Mouse (Mus musculus): ENCODE measurements around the gene Upf3a. TPM values are rescaled to one million over a fixed set of nuclear protein-coding genes. Genes with fewer than 3 reads are reported as not detected.
"Not testable (repeated sequence)": the region's sequence is repeated elsewhere in the genome, so short reads cannot be mapped to it uniquely, and the experiment has no call there.

The Upf3a gene
- 24.5 and 31.8 TPM in 2 replicates for total RNA-seq (2017)

DNA sequence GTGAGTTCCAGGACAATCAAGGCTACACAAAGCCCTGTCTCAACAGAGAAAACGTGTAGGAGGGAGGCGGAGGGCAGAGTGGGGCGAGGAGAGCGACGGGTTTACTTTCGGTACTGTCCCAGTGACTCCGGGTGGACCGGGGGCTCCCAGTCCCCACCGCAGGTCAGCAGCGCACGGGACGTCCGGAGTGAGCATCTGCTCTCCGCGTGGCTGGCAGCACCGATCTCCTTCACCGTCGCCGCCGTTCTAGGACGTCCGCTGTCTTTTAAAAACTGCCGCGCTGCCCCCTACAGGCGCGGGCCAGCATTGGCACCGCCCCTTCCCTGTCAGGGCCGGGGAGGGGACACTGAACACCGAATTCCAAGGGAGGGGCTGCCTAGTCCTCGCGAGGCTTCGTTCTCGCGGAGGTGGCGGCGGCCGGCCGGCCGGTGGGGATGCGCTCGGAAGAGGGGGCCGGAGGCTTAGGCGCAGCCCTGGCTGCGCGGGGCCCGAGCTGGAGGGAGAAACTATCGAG lies at the start of gene Upf3a:
TSS of gene Upf3a (plus strand) at position 366 of the 514 bp plus-strand sequence.
- peak; percentile 88 for ATAC-seq (replicated peaks; ENCODE audit: low read depth, poor library complexity, severe bottlenecking)

DNA sequence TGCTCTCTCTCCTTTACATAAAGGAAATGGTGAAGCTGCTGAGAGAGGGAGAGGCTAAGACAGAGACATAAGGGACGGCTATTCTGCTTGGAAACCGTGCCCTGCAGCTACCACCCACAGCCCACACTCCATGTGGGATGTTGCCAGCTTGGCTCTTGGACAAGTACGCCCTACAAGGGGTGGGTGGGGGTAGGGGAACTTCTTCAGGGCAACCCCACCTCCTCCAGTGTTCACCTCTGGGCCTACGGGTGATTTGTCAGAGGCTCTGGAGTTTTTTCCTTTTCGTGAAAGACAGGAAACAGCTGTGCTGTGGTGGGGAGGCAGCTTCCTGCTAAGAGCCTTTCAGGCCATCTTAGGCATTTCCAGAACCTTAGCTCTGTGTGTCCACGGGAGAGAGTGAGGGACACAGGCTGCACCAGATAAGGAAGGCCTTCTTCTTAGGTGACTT lies 45.1 kb upstream of the Upf3a start:
- ATAC-seq (replicated peaks; ENCODE audit: low read depth, poor library complexity, severe bottlenecking): peak; percentile 88

GRCm38 (mm10) chr8:13740817-13741613 lies 44.4 kb upstream of the Upf3a start:
- peak; percentile 49 for ATAC-seq (replicated peaks; ENCODE audit: low read depth, poor library complexity, severe bottlenecking)

DNA sequence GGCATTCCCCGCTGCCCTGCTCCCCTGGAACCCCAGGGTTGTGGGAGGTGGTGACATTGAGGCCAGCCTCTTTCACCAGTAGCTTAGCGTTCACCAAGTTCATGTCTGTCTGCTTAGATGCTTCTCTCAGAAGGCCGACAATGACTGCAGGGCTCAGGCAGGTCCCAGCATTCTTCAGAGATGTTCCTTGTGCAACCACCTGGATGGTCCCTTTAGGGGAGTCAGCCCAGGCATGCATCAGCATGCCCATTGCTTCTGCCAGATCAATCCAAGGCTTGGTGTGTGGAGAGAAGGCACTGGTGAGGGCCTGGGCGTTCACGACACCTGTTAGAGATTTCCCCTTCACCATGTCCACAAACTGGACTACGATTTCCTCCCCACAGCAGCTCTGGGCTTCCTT lies 39.2 kb upstream of the Upf3a start:
- ATAC-seq (replicated peaks; ENCODE audit: low read depth, poor library complexity, severe bottlenecking): not testable (repeated sequence)

DNA sequence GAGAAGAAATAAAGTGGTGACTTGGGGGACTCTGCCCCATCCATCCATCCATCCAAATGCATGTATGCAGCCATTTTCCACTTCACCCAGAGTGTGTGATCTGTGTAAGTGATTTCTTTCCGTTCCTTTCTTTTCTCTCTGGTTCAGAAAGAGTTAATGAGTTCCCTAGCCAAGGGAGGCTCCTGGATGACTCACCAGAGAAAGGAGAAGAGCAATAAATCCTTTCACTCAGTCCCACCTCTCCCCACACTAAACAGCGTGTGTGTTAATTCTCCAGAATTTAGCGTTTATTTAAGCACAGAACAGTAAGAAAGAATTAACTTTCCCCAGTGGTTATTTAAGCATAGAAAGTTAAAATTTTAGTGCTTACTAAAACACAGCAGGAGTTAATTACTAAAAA lies 37.8 kb upstream of the Upf3a start:
- ATAC-seq (replicated peaks; ENCODE audit: low read depth, poor library complexity, severe bottlenecking): no peak

DNA sequence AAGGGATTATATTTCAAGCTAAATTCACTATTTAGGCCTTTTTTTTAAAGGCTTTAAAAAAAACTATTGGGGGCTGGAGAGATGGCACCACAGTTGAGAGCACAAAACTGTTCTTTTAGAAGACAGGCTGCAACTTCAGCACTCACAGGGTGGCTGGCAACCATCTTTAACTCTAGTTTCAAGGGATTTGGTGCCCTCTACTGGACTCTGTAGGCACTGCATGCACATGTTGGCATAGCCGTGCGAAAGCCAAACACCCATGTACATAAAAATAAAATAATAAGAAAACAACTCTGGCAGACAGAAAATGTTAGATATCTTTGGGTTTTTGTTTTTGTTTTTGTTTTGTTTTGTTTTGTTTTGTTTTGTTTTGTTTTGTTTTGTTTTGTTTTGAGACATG lies 31.7 kb upstream of the Upf3a start:
- ATAC-seq (replicated peaks; ENCODE audit: low read depth, poor library complexity, severe bottlenecking): peak; percentile 67

DNA sequence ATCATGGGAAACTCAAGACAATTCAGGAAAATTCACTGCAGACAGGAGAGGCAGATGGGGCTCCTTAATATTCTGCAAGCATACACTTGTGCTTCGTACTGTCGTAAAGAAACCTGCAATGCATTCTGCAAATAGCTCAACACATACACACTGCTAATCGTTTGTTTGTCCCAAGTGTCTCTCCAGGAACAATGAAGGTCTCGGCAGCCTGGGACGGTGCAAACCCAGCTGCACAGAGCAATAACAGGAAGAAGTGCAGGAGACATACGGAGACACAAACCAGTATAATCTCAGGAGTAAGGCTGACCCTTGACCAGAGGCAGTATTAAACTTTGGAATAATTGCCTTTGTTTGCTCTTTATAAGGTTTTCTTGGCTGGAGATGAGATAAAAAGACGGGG lies 28.9 kb upstream of the Upf3a start:
- no peak for ATAC-seq (replicated peaks; ENCODE audit: low read depth, poor library complexity, severe bottlenecking)

DNA sequence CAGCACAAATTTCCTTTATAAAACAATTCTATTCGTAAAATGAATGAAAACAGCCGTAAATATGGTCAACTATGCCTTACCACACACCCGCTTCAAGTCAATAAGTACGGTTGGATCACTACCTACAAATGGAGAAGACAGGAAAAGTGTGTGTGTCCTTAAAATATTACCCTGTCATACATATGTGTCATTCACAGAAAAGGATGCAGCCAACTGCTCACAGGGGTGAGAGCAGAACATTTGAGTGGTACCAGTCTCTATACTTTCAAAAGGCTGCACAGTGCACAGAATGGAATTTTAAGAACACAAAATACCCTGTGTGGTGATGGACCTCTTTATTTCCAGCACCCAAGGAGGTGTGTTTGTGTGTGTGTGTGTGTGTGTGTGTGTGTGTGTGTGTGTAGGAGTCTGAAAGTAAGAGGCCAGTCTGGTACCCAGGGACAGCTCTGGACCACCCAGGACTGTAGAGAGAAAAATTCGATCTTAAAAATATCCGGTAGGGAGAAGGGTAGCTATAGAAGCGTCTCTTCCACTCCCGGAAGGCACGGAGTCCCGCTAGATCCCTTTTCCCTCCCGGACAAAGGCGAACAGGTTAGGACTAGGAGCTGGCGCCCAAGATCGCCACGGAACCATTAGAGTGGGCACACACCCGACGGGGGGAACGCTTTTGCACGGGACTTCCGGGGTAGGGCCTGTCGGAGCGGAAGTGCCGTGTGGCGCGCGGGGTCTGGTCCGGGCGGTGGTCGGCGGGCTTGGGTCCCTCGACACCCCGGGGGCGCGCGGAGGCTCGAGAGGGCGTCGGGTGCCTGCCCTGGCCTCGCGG lies 28.2 kb upstream of the Upf3a start, which contains the start of gene Cdc16:
TSS of gene Cdc16 (plus strand) at position 695 of the 823 bp plus-strand sequence.
- ATAC-seq (replicated peaks; ENCODE audit: low read depth, poor library complexity, severe bottlenecking): peak; percentile 90

DNA sequence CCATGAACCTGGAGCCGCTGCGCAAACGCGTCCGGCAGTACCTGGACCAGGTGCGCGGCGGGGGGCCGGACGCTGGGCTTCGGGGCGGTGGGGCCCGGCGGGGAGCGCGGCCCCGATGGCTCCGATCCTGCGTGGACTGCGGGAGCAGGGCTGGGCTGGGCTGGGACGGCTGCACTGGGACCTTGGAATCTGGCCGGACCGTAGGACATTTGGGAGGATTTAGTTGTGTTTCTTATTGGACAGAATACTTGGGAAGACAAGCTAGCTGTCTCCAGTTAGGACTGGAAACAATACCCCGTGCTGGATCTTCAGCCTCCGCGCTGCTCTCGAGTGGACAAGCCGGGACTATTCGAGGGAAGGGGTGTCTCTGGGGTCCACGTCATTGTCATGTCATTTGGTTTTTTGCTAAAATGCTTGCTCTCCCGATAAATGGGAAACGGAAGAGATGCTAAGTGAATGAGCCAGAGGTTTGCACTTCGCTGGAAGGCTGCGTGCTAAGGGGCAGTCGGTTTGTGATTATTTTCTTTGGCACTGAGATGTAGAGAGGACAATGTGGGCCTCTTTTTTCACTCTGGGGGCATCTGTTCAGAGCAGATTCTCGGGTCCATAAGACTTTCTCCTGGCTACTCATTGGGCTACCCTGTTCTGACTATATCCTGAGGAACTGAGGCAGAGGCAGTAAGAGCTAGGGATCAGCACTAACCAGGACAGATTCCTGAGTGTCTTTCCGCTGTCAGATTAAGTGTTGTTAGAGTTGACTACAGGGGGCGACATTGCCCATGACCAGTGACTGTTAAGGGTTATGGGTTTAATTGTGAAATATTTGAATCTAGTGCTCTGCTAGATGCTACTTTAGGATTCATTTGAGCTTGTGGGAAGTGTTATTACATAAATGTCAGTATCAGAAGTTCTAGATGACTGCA lies 27.3 kb upstream of the Upf3a start:
- ATAC-seq (replicated peaks; ENCODE audit: low read depth, poor library complexity, severe bottlenecking): peak; percentile 83

DNA sequence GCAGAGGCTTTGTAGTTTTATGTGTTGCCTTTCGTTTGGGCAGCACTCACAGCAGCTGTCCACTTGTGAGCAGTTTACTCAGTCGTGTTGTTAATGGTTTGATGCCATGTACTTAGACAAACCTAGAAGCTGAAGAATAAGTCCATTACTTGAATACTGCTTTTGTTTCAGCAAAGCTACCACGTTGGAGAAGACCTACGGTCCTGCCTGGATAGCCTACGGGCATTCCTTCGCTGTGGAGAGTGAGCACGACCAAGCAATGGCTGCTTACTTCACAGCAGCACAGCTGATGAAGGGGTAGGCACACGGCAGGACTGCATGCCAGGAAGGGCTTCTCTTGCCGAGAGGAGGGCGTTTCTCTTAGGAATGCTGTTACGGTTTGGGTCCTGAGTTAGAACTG lies 16.2 kb upstream of the Upf3a start:
- no peak for ATAC-seq (replicated peaks; ENCODE audit: low read depth, poor library complexity, severe bottlenecking)

GRCm38 (mm10) chr8:13780536-13780935 lies 4.9 kb upstream of the Upf3a start:
- no peak for ATAC-seq (replicated peaks; ENCODE audit: low read depth, poor library complexity, severe bottlenecking)

GRCm38 (mm10) chr8:13785764-13786299 lies 417 bp downstream of the Upf3a start:
- peak; percentile 65 for ATAC-seq (replicated peaks; ENCODE audit: low read depth, poor library complexity, severe bottlenecking)

- no peak for ATAC-seq (replicated peaks; ENCODE audit: low read depth, poor library complexity, severe bottlenecking)
Measured at GRCm38 (mm10) chr8:13789606-13790005, 4.2 kb downstream of the Upf3a start.

- no peak for ATAC-seq (replicated peaks; ENCODE audit: low read depth, poor library complexity, severe bottlenecking)
Measured at GRCm38 (mm10) chr8:13793097-13793745, 7.8 kb downstream of the Upf3a start.

DNA sequence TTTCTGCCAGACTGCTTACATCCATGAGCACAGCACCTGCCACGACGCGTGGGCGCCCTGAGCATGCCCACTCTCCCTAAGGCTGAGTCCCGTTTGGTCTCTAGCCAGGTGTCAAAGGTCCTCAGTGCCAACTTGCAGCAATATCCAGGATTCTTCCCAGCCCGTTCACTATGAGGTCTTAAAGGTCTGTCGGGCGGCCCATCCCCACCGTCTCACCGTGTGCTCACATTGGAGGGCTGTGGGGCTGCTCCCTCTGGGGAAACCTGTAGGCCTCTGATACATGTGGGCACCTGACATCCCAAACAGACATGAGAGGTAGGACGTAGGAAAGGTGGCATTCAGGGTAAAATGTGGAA lies 8.3 kb downstream of the Upf3a start:
- no peak for ATAC-seq (replicated peaks; ENCODE audit: low read depth, poor library complexity, severe bottlenecking)

DNA sequence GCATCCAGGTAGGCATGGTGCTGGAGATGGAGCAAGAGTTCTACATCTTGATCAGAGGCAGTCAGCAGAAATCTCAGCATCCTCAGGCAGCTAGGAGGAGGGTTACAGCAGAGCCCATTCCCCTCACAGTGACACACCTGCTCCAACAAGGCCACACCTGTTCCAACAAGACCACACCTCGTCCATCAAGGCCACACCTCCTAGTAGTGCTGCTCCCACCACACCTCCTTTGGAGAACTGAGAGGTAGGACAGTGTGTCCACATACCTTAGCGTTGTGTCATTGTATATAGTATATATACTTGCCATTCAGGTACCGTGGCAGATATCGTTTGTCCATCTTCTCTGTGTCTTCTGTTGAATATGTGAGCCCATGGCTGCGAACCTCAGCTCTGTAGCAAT lies 12.3 kb downstream of the Upf3a start:
- ATAC-seq (replicated peaks; ENCODE audit: low read depth, poor library complexity, severe bottlenecking): no peak

- no peak for ATAC-seq (replicated peaks; ENCODE audit: low read depth, poor library complexity, severe bottlenecking)
Measured at GRCm38 (mm10) chr8:13799566-13799965, 14.2 kb downstream of the Upf3a start.

- no peak for ATAC-seq (replicated peaks; ENCODE audit: low read depth, poor library complexity, severe bottlenecking)
Measured at GRCm38 (mm10) chr8:13828598-13829172, 43.3 kb downstream of the Upf3a start.

DNA sequence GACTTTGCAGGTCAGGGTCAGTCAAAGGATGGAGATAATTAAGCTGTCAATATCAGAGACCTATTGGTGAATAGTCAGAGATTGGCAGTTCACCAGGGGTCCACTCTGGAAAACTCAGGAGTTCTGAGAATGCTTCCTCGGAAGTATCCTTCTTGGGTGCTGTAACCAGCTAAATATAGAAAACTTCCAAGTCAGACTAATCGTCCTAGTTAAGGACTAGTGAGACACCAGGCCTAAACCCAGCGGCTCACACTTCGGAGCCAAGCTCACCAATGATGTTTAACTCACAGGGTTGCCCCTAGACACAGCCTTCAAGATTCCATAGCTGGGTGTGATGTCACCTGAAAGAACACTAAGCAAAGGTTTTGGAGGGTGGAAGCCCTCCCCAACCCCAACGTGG lies 52.9 kb downstream of the Upf3a start, which contains the start of gene AF366264:
TSS of gene AF366264 (minus strand) at position 101 of the 400 bp plus-strand sequence.
- not testable (repeated sequence) for ATAC-seq (replicated peaks; ENCODE audit: low read depth, poor library complexity, severe bottlenecking)
